Mouse (Mus musculus): ENCODE results near the gene Cd33.

- no peak for TF ChIP-seq EP300 (IDR thresholded peaks at IDR 0.05; ENCODE audit: low read depth)
- TF ChIP-seq CTCF (IDR thresholded peaks at IDR 0.05; ENCODE audit: low read depth) = peak; percentile 32; the same call in 1 of the 2 replicates
These were observed 18.9 kb downstream of the Cd33 start for GRCm38 (mm10) chr7:43525313-43525712.

Measured in liver, embryonic 14.5 days (tissue).